Mouse (Mus musculus): Measurements from ENCODE around the gene B230118H07Rik. TPM values are rescaled to one million over a fixed set of nuclear protein-coding genes. Genes with fewer than 3 reads are reported as not detected.

The B230118H07Rik gene
- 1.9 TPM for polyA plus RNA-seq (2017; shearing (Covaris generic))

GRCm38 (mm10) chr2:101649114-101649671 is at the start of gene B230118H07Rik, which contains the start of gene Rag1:
Gene B230118H07Rik, minus strand, starts transcription at chr2:101649532.
Gene Rag1, minus strand, starts transcription at chr2:101649501.

GRCm38 (mm10) chr2:101678236-101679021 is 29.1 kb upstream of the B230118H07Rik start, which contains the start of gene Traf6:
Gene Traf6, plus strand, starts transcription at chr2:101678429.

GRCm38 (mm10) chr2:101624526-101624925 is 24.8 kb downstream of the B230118H07Rik start, which contains the start of gene Rag2:
Gene Rag2, plus strand, starts transcription at chr2:101624718.

Other genes with a start within 250 kb of the B230118H07Rik start
- not detected for gene Rag2, start 24.8 kb downstream of the B230118H07Rik start, polyA plus RNA-seq (2017; shearing (Covaris generic))
- gene Rag1, start within 50 bp of the B230118H07Rik start, polyA plus RNA-seq (2017; shearing (Covaris generic)), result not detected
- 21.2 TPM for gene Traf6, start 28.9 kb upstream of the B230118H07Rik start, polyA plus RNA-seq (2017; shearing (Covaris generic))
- 1.8 TPM for gene Prr5l, start 233.5 kb upstream of the B230118H07Rik start, polyA plus RNA-seq (2017; shearing (Covaris generic))
- gene Commd9, start 236.7 kb upstream of the B230118H07Rik start, polyA plus RNA-seq (2017; shearing (Covaris generic)), result 32.2 TPM